Mouse (Mus musculus) adipose tissue, adult 10 weeks (tissue): Measurements from ENCODE around the gene Cdca4. TPM values are rescaled to one million over a fixed set of nuclear protein-coding genes. Genes with fewer than 3 reads are reported as not detected.

Experiments
- polyA plus RNA-seq: library from polyadenylated mRNA; stranded (reverse); fragments of 350-450 nt; fragmentation: Illumina TruSeq; extraction: RNeasy Lipid Tissue Mini Kit (QIAGEN cat#74804); gene quantifications from one replicate; pipeline ENCODE4 v1.2.3, GENCODE M21; 2014; ENCODE audit warnings: low read depth, low replicate concordance

The Cdca4 gene
- 10.8 TPM for polyA plus RNA-seq

GRCm38 (mm10) chr12:112829244-112829864 lies at the start of gene Cdca4:
Gene Cdca4 (minus strand): TSS chr12:112829423.

DNA sequence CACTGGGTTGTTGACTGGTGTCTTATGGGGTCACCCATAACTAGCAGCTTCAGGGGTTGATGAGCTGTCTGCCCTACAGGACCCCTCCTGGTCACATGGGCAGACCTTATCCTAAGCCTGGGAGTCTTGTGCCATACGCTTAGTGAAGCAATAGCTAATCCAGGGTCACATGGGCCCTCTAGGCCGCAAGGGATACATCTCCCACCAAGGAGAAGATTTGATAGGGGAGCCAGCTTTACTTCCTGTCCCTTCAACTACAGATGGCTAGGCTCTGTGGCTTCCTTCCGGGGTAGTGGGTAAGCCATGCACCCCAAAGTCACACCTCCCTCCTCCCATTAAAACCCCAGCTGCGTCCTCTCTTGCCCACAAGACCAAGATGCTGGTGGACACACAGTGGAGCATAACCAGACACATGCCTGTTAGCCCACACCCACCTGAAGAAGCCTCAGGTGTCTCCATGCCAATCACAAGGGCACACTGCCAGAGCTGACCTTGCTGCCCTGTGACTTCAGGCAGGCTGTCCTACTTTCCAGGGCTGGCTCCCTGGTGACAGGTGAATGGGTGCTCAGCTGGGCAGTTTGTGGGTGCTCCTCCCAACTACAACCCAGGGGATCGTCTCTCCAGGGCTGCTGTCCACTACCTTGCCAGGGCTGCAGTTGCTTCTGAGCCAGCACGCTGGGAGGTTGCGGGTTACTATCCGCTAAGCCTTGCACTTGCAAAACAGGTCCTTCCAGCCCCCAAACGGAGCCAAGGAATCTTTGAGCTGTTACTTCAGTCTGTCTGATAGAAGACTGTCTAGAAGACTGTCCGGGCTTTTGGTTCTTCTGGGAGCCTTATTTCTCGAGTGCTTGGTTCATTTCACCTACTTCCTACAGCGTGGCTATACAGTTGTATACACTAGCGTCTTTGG lies 39.2 kb upstream of the Cdca4 start, which contains the start of gene Gpr132:
Gpr132 (minus strand) TSS at position 51 of the 910 bp plus-strand sequence.

GRCm38 (mm10) chr12:112808587-112809364 lies 20.4 kb downstream of the Cdca4 start, which contains the start of gene Clba1:
Gene Clba1 (plus strand): TSS chr12:112808937.

GRCm38 (mm10) chr12:112801864-112802846 lies 27.1 kb downstream of the Cdca4 start, which contains the start of gene Ahnak2:
Gene Ahnak2 (minus strand): TSS chr12:112802657.

Other genes starting within 250 kb of the Cdca4 start
- 25.2 TPM for gene Inf2, start 240.6 kb downstream of the Cdca4 start, polyA plus RNA-seq
- gene Adssl1, start 209.4 kb downstream of the Cdca4 start, polyA plus RNA-seq: 7.7 TPM
- 23.4 TPM for gene Siva1, start 184.7 kb downstream of the Cdca4 start, polyA plus RNA-seq
- gene Akt1, start 154.5 kb downstream of the Cdca4 start, polyA plus RNA-seq: 87.7 TPM
- gene Zbtb42, start 150.6 kb downstream of the Cdca4 start, polyA plus RNA-seq: 5.8 TPM
- gene Cep170b, start 109.0 kb downstream of the Cdca4 start, polyA plus RNA-seq: 34.5 TPM
- 35.6 TPM for gene Pld4, start 68.8 kb downstream of the Cdca4 start, polyA plus RNA-seq
- gene Ahnak2, start 26.8 kb downstream of the Cdca4 start, polyA plus RNA-seq: 6.4 TPM
- gene Clba1, start 20.5 kb downstream of the Cdca4 start, polyA plus RNA-seq: 8.9 TPM
- 2.7 TPM for gene Gpr132, start 38.8 kb upstream of the Cdca4 start, polyA plus RNA-seq
- gene Jag2, start 100.4 kb upstream of the Cdca4 start, polyA plus RNA-seq: 19.9 TPM
- 29.2 TPM for gene Nudt14, start 112.7 kb upstream of the Cdca4 start, polyA plus RNA-seq
- 15.8 TPM for gene Btbd6, start 147.1 kb upstream of the Cdca4 start, polyA plus RNA-seq
- 61.8 TPM for gene Brf1, start 171.3 kb upstream of the Cdca4 start, polyA plus RNA-seq
- gene Pacs2, start 185.1 kb upstream of the Cdca4 start, polyA plus RNA-seq: 30.2 TPM
- 6.4 TPM for gene Tex22, start 245.1 kb upstream of the Cdca4 start, polyA plus RNA-seq